Mouse (Mus musculus) C2C12 (cell line): ENCODE results near the gene Rnf17. TPM values are rescaled to one million over a fixed set of nuclear protein-coding genes. Genes with fewer than 3 reads are reported as not detected.

Source experiments
- H3K27me3 ChIP-seq: one replicate; pipeline ENCODE4 v1.6.1; 2011; ENCODE audit not compliant: control insufficient read depth, insufficient read depth, insufficient read length
- H3K36me3 ChIP-seq: one replicate; pipeline ENCODE4 v1.6.1; 2011; ENCODE audit not compliant: control insufficient read depth, insufficient read depth
- H3K4me3 ChIP-seq: one replicate; pipeline ENCODE4 v1.5.1; 2011; ENCODE audit warnings: mild to moderate bottlenecking, control low read depth; ENCODE audit not compliant: poor library complexity, insufficient read depth, severe bottlenecking
- H3K79me2 ChIP-seq: one replicate; pipeline ENCODE4 v1.6.1; 2011; ENCODE audit not compliant: control insufficient read depth, insufficient read depth
- H3K79me3 ChIP-seq: one replicate; pipeline ENCODE4 v1.6.1; 2011; ENCODE audit warnings: low read depth, control low read depth
- H3ac ChIP-seq: one replicate; pipeline ENCODE3; 2011; ENCODE audit warnings: low read depth; ENCODE audit not compliant: control insufficient read depth, insufficient read length
- CEBPB ChIP-seq: IDR thresholded peaks from one replicate; pipeline ENCODE4 v1.6.1; 2011; ENCODE audit warnings: low read depth, mild to moderate bottlenecking, control low read depth, moderate library complexity
- CTCF ChIP-seq: IDR thresholded peaks from one replicate; pipeline ENCODE4 v1.5.1; 2011; ENCODE audit not compliant: control insufficient read depth, insufficient read depth, insufficient read length
- FOSL1 ChIP-seq: IDR thresholded peaks from one replicate; pipeline ENCODE4 v1.8.0; 2011; ENCODE audit warnings: mild to moderate bottlenecking, low read length; ENCODE audit not compliant: poor library complexity, insufficient read depth, severe bottlenecking
- MAX ChIP-seq: IDR thresholded peaks from one replicate; pipeline ENCODE4 v1.6.1; 2011; ENCODE audit warnings: mild to moderate bottlenecking, control low read depth
- MYOD1 ChIP-seq: IDR thresholded peaks from one replicate; pipeline ENCODE4 v1.6.1; 2011; ENCODE audit warnings: low read depth; ENCODE audit not compliant: control insufficient read depth, insufficient read length
- MYOG ChIP-seq: IDR thresholded peaks from one replicate; pipeline ENCODE4 v1.6.1; 2011; ENCODE audit not compliant: control insufficient read depth, insufficient read length; ENCODE audit errors: extremely low read depth
- USF1 ChIP-seq: IDR thresholded peaks from one replicate; pipeline ENCODE4 v1.6.1; 2011; ENCODE audit warnings: low read depth, mild to moderate bottlenecking, control low read depth, moderate library complexity
- polyA plus RNA-seq: library from polyadenylated mRNA; unstranded; fragments of >200 nt; fragmentation: generic; extraction: Trizol; gene quantifications from one replicate; pipeline ENCODE4 v1.2.1, GENCODE M21; 2012; ENCODE audit warnings: missing spikeins

The Rnf17 gene
- polyA plus RNA-seq, 1 experiment, result not detected

DNA sequence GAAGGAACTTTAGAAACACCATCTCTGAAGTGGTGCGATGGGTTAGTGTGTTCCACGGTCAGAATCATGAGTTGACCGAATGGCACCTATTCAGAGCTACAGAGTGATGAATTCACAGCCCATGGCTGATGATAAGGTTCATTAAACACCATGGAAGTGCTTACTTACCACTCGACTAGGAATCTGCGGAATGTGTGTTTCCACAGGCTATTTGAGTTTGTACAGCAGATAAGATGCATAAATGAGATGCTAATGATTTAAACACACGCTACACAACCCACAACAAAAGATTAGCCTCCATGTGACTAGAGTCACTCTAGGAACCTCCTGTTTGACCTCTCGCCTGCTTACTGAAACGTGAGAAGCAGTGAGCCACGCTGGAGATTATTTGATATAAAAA is 23.0 kb upstream of the Rnf17 start:
- Histone ChIP-seq H3K79me2 (no peaks in the 10 kb centered on the region), H3K27me3 (peaks cover 3% of the 10 kb centered on the region), H3ac (no peak overlapping the region), H3K79me3 (no peaks in the 10 kb centered on the region), H3K36me3 (no peaks in the 10 kb centered on the region), H3K4me3 (no peak overlapping the region)
- TF ChIP-seq CEBPB (no peak), USF1 (no peak), CTCF (no peak), MYOD1 (no peak), FOSL1 (no peak), MAX (no peak), MYOG (no peak)

- Histone ChIP-seq H3K27me3 (no peaks in the 10 kb centered on the region), H3K36me3 (no peaks in the 10 kb centered on the region), H3K4me3 (no peak overlapping the region), H3K79me3 (no peaks in the 10 kb centered on the region), H3K79me2 (no peaks in the 10 kb centered on the region), H3ac (no peak overlapping the region)
- TF ChIP-seq CEBPB, result no peak
- TF ChIP-seq MYOD1, result no peak
- TF ChIP-seq MAX, result no peak
- TF ChIP-seq USF1, result no peak
- TF ChIP-seq CTCF, result no peak
- TF ChIP-seq FOSL1, result no peak
- no peak for TF ChIP-seq MYOG
Measured at GRCm38 (mm10) chr14:56382366-56382765, 20.0 kb upstream of the Rnf17 start.

- Histone ChIP-seq H3K27me3 (peaks cover 5% of the 10 kb centered on the region), H3K79me3 (no peaks in the 10 kb centered on the region), H3K4me3 (no peak overlapping the region), H3ac (no peak overlapping the region), H3K36me3 (no peaks in the 10 kb centered on the region), H3K79me2 (no peaks in the 10 kb centered on the region)
- no peak for TF ChIP-seq CEBPB
- no peak for TF ChIP-seq MAX
- no peak for TF ChIP-seq FOSL1
- TF ChIP-seq MYOG, result no peak
- TF ChIP-seq MYOD1, result no peak
- TF ChIP-seq CTCF, result no peak
- no peak for TF ChIP-seq USF1
Measured at GRCm38 (mm10) chr14:56390247-56390646, 12.1 kb upstream of the Rnf17 start.

DNA sequence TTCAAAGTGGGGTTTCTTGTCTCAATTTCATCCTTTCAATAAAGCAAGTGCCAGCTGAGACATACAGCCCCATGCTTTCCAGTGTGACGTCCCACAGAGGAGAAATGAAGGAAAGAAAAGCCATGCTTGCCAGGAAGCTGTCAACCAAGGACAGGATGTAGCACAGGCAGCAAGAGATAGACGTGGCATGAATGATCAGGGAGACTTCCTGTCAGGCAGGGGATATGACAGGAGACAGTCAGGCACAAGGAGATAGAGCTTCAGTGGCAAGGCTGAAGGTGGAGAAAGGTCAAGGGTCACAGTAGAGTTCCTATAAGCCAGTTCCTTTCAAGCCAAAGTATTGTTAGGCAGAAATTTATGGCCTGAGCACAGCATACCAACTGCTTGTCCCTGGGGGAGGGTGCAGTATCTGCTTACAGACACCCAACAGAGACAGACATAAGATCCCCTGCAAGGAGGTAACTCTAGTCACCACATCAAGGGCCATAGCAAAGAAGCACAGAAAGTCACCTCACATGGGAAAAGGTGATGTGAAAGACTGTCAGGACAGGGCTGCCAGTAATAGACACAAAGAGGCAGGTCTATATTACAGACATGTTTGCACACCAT is 8.6 kb upstream of the Rnf17 start:
- Histone ChIP-seq H3K79me3 (no peaks in the 10 kb centered on the region), H3K27me3 (peaks cover 5% of the 10 kb centered on the region), H3K4me3 (no peak overlapping the region), H3K79me2 (no peaks in the 10 kb centered on the region), H3ac (no peak overlapping the region), H3K36me3 (no peaks in the 10 kb centered on the region)
- no peak for TF ChIP-seq CEBPB
- no peak for TF ChIP-seq USF1
- TF ChIP-seq MYOG, result no peak
- TF ChIP-seq FOSL1, result no peak
- no peak for TF ChIP-seq CTCF
- no peak for TF ChIP-seq MYOD1

DNA sequence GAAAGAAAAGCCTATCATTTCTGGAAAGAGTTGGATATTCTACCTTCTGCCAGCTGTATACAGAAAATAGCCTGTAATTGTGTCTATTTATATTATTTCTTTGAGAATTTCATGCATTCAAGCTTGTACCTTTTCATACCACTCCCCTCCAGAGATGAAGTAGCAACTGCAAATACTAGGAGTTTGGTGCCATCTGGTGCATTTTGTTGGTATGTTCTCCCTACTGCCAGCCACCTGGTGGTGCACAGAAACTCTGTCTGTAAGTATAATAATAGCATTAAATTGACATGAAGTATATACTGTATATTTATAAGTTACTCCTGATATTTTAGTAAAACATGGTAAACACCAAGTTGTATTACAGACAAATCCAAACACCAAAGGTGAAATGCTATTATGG is 4.4 kb upstream of the Rnf17 start:
- H3K36me3 ChIP-seq, result no peaks in the 10 kb centered on the region
- no peaks in the 10 kb centered on the region for H3K27me3 ChIP-seq
- no peak overlapping the region for H3ac ChIP-seq
- H3K79me3 ChIP-seq, result no peaks in the 10 kb centered on the region
- no peaks in the 10 kb centered on the region for H3K79me2 ChIP-seq
- no peak overlapping the region for H3K4me3 ChIP-seq
- no peak for TF ChIP-seq MAX
- no peak for TF ChIP-seq MYOG
- TF ChIP-seq CTCF, result no peak
- no peak for TF ChIP-seq MYOD1
- TF ChIP-seq FOSL1, result no peak
- TF ChIP-seq USF1, result no peak
- TF ChIP-seq CEBPB, result no peak

DNA sequence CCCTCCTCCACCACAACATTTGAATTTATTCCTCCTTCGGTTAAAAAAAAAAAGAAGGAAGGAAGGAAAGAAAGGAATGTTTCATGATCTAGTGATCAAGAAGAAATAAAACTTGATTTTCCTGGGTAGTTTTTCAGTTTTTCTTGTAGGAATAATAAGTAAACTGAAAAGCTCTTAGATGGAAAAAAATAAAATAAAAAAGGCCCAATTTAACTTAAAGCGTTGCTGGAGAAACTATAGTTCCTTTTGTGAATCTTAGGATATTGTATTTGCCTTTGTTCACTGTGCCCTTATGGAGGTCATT is 643 bp downstream of the Rnf17 start:
- H3K79me2 ChIP-seq, result no peaks in the 10 kb centered on the region
- TF ChIP-seq MYOG (no peak), CEBPB (no peak), FOSL1 (no peak), CTCF (no peak), MYOD1 (no peak), MAX (no peak)
- no peak overlapping the region for H3ac ChIP-seq
- H3K4me3 ChIP-seq, result no peak overlapping the region
- no peaks in the 10 kb centered on the region for H3K36me3 ChIP-seq
- H3K79me3 ChIP-seq, result no peaks in the 10 kb centered on the region
- H3K27me3 ChIP-seq, result no peaks in the 10 kb centered on the region
